Mouse (Mus musculus): ENCODE measurements around the gene Polr1d. TPM values are rescaled to one million over a fixed set of nuclear protein-coding genes. Genes with fewer than 3 reads are reported as not detected.
A peak's percentile ranks its signal among the peaks of the same experiment; 100 is the strongest.

The Polr1d gene
- total RNA-seq (2014; fragmentation: Nextera tagmentation) (135 and 160 TPM in 2 replicates), total RNA-seq (2017) (133 and 146 TPM in 2 replicates)

DNA sequence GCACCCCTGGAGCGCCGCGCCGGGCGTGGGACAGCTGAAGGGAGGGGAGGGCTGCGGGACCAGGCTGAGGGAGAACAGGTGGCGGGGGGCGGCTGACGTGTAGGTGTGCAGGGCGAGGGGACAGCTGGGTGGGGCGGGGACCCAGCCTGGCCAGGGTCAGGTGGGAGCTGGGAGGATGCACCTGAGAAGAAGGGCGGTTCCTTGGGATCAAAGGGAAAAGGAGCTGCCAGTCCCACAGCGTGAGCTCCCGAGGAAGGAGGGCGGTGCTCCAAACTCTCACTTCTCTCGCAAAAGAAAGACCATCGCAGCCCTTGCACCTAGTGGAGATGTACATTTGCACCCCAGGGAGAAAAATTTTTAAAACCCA lies at the start of gene Polr1d:
TSS of gene Polr1d (plus strand) at position 252 of the 367 bp plus-strand sequence.
- no peak for ATAC-seq (replicated peaks; ENCODE audit: poor library complexity, severe bottlenecking)

DNA sequence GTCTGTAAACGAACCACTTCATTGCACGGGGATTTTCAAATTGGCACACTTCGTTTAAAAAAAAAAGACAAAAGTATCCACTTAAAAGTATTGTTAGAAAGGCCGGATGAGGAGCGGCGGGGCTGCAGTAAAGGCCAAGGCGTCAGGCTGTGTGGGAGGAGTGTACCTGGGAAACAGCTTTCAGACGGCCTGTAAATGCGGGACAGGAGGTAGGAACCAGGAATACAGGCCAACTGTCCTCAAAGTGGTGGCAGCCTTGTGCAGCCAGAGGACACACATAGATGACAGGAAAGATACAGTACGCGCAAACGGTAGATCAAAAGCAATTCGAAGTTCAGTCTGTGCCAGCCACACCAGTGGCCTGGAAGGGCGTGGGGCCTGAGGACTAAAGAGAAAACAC lies 45.6 kb upstream of the Polr1d start:
- no peak for ATAC-seq (replicated peaks; ENCODE audit: poor library complexity, severe bottlenecking)

DNA sequence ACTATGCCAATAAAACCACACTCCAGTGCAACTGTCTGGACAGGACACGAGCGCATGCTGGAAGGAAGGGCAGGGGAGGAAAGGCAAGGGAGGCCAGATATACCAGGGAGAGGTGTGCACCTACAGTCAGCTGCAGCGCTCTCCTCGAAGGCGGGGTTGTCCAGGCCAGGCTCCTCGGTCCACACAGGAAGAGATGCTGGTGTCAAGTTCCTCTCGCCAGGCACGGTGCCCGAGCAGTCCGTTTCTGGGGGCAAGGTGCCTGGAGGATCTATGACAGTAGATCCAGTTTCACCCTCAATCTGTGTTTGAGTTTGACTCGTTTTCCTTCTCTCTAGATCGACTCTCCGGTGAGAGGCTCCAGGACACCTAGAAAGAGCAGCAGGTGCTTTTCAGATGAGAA lies 43.7 kb upstream of the Polr1d start:
- ATAC-seq (replicated peaks; ENCODE audit: poor library complexity, severe bottlenecking), result no peak

DNA sequence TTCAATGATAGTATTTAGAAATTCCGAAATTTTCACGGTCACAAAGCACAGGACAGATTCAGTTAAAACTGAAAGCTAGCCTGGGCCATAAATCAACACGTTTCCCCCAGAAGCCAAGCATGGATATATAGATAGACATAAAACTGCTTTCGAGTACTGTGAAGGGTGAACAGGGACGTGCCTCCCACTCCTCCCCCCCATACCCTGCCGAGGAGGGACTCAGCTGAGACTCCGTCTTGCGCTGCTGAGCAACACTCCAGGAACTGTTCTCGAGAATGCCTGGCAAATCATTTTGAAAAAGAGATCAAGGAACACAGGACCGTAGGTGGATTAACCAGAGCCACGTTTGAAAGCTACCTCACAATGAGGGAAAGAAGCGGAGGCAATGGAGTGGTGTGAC lies 42.6 kb upstream of the Polr1d start:
- ATAC-seq (replicated peaks; ENCODE audit: poor library complexity, severe bottlenecking), result no peak

DNA sequence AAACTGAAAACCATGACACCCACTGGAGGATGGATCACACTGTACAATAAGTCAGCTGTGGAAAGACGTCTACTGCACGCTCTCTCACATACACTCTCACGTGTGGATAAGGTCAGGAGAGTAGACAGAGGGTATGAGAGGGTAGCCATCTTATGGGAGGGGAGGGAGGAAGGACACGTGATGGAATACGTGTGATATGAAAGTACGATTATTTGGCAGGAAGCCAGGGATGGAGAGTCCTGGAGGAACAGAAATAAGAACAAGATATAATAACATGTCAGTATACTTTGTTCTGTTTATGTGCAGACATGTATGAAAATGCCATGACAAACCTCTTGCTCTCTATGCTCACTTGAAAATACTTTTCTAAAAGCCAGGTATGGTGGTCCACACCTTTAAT lies 41.5 kb upstream of the Polr1d start:
- no peak for ATAC-seq (replicated peaks; ENCODE audit: poor library complexity, severe bottlenecking)

DNA sequence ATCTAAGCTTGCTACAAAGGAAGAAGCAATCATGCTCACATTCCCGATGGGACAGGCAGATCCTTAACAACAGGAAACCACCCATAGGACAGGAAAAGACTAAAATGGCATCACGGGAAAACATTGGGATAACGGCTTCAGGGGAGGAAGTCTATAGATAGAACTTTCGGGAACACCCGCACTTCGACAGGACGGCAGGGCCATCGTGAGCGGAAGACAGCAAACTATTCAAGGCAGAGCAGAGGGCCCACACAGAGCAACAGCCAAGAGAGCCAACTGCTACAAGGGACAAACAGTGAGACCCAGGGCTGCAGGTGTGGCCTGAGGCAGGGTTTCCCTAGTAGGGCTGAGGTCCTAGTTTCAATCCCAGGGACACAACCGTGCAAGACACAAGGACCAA lies 40.8 kb upstream of the Polr1d start:
- ATAC-seq (replicated peaks; ENCODE audit: poor library complexity, severe bottlenecking), result no peak

DNA sequence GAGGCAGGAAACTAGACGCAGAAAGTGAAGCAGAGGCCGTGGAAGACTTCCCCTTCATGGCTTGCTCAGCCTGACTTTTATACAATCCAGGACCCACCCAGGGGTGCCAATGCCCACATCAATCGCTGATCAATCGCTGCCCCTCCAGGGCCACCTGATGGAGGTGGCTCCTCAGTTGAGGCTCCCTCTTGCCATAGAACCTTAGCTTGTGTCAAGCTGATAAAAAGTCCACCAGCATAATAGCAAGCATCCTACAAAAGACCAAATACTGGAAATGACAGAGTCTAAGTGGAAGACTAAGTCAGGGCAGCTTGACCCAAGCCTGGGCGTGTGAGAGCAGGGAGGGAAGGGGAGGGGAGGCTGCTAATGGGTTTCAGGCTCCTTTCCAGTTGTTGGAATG lies 40.2 kb upstream of the Polr1d start:
- no peak for ATAC-seq (replicated peaks; ENCODE audit: poor library complexity, severe bottlenecking)

DNA sequence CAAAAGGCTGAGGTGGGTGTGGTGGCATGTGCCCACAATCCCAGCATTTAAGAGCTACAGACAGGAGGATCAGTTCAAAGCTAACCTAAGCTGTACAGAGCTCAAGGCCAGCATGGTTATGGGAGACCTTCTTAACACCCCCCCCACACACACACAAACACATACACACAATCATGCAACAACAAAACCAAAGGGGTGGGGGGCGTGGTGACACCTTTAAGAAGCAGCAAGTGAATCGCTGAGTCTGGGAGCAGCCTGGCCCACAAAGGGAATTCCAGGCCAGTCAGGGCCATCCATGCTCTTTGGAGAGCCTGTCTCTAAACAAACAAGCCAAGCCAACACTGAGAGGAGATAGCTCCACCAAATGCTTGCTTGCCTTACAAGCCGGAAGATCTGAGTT lies 39.2 kb upstream of the Polr1d start:
- ATAC-seq (replicated peaks; ENCODE audit: poor library complexity, severe bottlenecking), result no peak

DNA sequence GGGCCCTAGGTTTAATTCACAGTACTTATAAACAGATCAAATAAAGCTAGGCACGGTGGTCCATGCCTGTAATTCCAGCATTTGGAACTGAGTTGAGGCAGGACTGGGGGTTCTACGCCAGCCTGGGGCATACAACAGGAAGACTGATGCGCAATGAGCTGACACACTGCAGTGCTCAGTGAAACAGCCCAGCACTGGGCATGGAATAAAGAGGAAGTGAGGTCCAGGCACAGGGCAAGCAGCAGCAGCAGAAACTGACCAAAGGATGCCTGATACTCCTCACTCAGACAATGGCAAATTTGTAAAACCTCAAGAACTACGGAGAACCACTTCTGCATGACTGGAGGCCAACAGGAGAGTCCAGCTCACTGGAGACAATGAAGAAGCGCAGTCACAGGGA lies 37.5 kb upstream of the Polr1d start:
- peak; percentile 83 for ATAC-seq (replicated peaks; ENCODE audit: poor library complexity, severe bottlenecking)

DNA sequence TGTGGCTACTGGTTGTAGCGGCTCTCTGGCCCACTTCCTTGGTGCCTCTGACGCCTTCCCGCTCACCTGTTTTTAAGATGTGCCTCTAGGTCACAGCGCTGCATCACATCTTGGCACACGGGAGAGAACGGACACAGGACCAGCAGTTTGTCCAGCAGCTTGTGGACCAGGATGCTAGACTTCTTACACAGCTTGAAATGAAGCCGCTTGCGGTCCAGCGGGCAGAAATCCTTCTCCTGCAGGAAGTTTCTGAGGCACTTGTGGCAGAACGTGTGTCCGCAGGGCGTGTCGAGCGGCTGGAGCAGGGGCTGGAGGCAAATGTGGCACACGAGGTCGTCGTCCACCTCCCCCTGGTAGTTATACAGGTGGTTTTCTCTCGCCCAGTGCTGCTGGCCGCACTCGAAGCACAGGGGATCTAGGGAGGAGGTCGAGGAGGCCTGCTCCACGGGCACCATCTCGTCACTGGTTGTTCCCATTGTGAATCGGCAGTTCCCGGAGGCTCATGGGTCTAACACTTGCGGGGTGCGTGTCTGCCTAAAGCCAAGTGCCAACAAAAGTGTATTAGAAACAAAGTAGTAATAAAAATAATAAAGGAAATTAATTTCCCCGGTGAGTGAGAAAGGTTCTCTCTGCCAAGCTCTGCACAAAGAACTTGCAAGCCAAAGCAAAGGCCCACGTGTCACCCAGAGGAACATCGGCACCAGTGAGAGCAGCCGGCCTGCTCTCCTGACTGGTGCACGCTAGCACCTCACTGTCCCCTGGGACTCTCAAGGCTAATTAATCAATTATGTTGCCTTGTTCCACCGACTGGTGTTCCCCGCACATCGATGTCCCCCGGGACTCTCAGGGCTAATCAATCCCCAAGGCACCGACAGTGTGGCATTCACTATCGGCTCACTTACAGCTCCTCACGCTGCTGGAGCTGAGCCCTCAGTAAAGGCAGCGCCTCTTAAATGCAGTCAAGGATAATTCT lies 34.6 kb upstream of the Polr1d start:
- no peak for ATAC-seq (replicated peaks; ENCODE audit: poor library complexity, severe bottlenecking)

DNA sequence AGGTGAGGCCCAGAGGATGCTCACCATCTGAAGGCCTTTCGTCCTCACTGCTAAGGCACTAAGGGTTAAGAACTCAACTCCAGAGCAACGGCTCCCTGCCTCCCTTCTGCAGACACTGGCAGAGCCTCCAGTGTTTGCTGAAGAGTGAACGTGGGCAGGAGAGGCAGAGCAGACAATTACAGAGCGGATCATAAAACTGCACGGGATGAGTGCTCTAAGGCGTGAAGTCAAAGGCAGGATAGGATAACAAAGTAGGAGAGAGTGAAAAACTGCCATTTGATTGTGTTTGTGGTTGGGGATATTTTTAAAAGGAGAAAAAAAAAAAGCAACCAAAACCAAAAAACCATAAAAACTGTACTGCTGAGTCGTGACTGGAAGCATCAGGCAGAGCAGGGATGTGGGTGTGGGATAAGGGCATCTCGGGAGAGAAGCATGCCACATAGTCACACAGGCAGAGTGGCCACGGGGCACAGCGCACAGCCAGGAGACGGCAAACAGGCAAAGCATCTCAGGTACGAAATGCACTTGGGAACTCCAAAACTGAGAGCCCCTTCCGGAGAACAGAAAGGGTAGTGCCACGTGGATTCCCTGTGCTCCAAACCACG lies 33.5 kb upstream of the Polr1d start:
- no peak for ATAC-seq (replicated peaks; ENCODE audit: poor library complexity, severe bottlenecking)

DNA sequence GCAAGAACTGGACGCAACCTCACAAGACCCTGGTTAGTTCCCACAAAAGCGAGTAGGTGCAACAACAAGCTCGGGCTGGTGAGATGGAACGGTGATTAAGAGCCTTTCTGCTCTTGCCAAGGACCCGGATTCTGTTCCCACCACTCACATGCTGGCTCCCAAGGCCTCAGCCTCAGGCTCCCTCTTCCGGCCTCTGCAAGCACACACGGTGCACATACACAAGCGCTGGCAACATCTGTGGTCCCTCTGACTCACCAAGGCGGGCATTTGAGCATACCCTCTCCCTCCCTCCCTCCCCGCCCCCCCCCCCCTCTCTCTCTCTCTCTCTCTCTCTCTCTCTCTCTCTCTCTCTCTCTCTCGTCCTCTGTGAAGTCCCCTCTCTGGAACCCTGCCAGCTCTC lies 31.5 kb upstream of the Polr1d start:
- no peak for ATAC-seq (replicated peaks; ENCODE audit: poor library complexity, severe bottlenecking)

DNA sequence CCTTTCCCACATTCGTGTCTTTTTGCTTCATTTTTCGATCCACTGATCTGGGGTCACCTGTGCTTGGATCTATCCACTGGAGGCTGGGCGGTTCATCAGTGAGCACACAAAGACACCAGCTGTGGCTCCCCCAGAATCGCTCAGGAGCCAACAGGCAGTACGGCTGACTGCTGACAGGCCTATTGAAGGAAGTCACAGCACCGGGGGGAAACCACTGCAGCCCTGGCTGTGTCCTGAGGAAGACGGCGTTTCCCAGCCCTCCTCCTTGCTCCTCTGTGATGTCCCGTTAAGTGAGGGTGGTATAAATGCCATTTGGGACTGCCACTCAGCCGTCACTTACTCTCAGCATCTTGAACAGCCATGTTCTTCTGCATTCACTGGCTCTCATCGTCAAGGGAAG lies 30.9 kb upstream of the Polr1d start:
- no peak; the same call in 1 of the 2 replicates for ATAC-seq (replicated peaks; ENCODE audit: poor library complexity, severe bottlenecking)

DNA sequence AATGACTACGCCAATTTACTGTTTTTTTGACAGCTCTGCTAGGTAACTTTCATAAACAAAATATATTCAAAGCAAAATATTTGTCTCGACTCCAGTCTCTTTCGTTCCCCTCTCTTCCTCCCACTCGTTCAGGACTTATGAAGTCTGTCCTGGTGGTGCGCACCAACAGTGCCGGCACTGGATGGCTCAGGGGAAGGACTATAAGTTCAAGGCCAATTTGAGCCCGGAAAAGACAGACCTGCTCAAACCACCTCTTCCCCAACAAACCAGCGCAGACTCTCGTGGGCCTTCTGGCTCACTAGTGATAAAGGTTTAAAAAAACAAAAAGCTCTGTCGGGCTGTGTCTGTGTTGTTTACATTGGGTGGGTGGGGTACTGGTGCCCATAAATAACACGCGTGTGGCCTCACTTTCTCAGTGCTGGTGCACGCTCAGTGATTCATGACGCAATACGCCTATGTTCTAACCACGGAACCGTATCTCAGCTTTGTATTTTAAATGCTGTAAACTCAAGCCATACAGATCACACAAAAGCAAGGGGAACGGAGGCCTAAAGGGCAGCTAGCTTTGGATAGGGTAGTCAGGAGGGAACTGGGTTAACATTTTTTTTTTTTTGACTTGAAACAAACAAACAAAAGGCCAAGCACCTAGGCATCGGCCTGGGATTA lies 27.2 kb upstream of the Polr1d start:
- ATAC-seq (replicated peaks; ENCODE audit: poor library complexity, severe bottlenecking), result peak; percentile 46

DNA sequence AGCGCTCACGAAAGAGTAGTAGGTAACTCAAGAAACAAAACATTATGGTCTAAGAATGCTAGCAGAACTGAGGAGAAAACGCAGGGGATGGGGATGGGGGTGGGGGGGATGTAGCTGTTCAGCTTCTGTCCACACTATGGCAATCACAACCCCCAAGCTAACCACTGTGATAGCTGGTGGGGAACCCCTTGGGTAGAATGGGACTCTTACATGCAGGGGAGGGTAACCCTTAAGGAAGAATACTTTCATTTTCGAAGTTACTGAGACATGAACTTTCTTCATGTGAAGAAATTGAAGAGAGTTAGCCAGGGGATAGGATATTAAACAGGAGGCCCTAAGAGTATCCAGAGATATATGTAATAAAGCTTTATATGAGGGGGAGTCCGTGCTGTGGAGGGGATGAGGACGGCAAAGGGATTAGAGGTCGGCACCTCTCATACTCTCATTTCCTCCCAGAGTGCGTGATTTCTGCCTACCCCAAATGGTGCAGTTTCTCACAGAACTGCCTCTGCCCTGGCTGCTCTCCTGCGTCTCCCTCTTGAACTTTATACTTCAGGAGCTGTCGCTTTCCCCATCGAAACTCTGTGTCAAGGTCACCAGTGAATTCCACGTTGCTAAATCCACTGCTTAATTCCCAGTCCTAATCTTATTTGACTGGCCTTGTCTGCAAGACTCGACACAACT lies 25.9 kb upstream of the Polr1d start:
- ATAC-seq (replicated peaks; ENCODE audit: poor library complexity, severe bottlenecking), result peak; percentile 50

DNA sequence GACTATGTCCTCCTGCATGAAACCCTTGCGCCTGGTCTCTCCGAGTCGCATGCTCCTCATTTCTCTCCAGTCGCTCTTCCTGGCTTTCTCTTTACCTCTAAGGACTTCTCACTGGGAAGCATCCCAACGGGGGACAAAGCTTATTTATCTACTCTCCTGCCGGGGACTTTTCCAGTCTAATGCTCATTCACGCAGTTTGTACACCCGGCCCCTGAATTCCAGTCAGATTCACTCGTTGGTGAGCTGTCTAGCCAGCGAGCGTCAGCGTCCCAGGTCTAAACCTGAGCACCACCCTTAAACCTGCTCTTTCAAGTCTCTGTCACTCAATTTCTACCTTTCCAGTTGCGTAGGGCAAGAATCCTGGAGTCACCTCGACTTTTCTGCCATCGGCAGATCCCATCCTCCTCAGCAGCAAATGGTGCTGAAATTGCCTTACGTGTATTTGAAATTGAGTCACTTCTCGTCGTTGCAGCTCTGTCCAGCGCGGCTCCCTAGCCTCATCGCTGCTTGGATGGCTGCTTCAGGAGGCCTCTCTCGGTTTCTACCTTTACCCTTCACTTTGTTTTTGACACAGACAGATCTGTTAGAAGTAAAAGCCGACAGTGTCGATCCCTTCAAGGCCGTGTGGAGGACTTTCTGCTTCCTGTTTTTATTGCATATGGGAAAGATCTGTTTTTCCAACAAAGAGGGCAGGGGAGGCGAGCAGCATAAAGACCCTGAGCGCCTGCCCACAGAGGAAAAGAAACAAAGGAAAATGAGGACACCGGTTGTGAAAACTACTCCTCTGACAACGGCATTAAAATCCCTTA lies 25.1 kb upstream of the Polr1d start:
- no peak for ATAC-seq (replicated peaks; ENCODE audit: poor library complexity, severe bottlenecking)

DNA sequence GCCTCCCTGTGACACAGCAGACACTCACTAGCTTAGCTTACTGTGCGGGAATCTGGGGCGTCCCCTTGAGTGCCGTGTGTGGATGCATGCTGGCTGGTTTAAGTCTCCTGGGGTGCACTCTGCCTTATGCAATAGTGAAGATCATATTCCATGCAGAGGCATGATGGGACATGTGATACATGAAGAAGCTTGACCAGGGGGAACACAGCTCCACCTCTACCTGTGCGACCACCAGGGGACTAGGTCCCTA lies 24.6 kb upstream of the Polr1d start:
- ATAC-seq (replicated peaks; ENCODE audit: poor library complexity, severe bottlenecking), result no peak

DNA sequence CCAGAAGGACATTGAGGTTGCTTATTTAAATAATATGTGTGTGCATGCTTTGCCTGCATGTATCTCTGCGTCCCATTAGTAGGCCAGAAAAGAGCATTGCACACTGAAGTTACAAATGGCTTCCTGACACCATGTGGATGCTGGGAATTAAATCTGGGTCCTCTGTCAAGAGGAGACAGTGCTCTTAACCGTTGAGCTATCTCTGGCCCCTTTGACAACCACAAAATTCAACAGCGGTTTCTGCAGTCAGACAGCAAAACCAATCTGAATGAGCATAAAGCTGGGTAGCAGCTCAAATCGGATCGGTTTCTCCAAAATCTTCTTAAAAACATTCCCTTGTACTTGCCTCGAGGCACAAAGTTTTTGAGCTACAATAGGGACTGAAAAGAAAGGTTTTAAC lies 23.8 kb upstream of the Polr1d start:
- no peak for ATAC-seq (replicated peaks; ENCODE audit: poor library complexity, severe bottlenecking)

DNA sequence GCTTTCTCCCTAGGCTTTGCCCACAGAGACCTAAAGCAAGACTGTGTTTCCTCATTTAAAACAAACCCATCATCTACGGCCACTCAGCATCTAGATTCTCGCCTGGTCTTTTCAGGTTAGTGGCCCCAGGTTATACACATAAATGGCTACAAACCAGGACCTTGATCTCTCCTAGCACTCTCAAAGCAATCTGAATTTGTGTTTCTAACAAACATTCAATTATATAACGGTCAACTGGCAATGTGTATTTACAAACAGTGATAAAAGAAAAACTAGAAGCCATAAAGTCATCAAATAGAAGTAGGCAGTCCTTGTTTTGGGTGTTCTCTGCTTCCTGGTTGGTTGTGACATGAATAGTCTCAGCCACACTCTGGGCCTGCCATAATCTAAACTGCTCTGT lies 23.4 kb upstream of the Polr1d start:
- no peak for ATAC-seq (replicated peaks; ENCODE audit: poor library complexity, severe bottlenecking)

DNA sequence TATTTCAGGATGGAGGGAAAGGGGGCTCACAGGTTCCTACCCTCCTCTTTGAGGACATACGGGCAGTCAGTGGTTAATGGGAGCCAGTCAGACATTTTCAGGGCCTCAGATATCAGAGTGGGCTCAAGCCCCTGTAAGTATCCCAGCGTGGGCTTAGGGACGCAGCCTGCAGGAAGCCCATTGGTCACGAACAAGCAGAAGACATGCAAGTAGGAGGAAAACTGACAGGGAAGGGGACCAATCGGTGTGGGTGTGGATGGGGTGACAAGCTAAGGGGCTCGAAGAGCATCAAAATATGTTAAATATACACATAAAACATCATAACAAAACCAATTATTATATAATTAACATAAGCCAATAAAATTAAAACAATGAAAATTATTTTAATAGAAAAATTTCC lies 22.5 kb upstream of the Polr1d start:
- no peak for ATAC-seq (replicated peaks; ENCODE audit: poor library complexity, severe bottlenecking)
